Mouse (Mus musculus): Measurements from ENCODE around the gene Lrrc10b.

GRCm38 (mm10) chr19:10457484-10457800 lies 169 bp upstream of the Lrrc10b start:
- no peak for TF ChIP-seq GATA1 (IDR thresholded peaks at IDR 0.05; ENCODE audit: low read length)
- no peak for TF ChIP-seq TAL1 (IDR thresholded peaks at IDR 0.05; ENCODE audit: low read length)

Data from erythroblast, embryonic 14.5 days (primary cell).